Comparison of ENCODE assay signal across 9 mouse cellular contexts in the genomic region with DNA sequence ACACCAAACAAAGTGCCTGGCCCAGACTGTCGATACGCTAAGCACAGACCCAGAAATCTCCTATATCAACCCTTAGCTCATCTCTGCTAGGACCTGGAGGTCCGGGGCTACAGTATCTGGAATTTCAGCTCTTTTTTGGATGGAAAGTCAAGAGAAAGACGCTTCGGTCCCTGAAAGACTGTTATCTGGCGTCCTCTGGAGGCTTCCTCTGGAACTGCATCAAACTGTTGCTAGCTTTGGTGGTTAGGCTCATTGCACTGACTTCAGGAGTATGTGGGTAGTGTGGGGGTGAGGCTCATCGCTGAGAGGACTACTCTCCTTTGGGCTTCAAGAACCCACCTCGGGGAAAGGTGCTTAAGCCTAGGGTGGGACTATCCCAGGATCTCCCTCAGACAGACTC. TPM values are rescaled to one million over a fixed set of nuclear protein-coding genes. Genes with fewer than 3 reads are reported as not detected.
DNase-seq lines count a peak whose midpoint lies in the region; ATAC-seq and TF ChIP-seq lines count a peak whose summit lies in the region.
"Had no signal": no experiment of that assay in that cellular context is flagged by ENCODE, and none has a peak within 500 bp of the region (broad histone marks: within the 10 kb centered on the region; RNA-seq: fewer than 3 reads in every experiment).

No protein-coding gene starts in this region.

- H3K4me3 ChIP-seq in intestine, embryonic 14.5 days (ENCODE audit: low read depth, low read length): no peak overlapping the region
- no peak overlapping the region for H3K4me3 ChIP-seq in intestine, embryonic 15.5 days (replicated peaks)
- H3K4me3 ChIP-seq in bone marrow, adult 2 months (replicated peaks; ENCODE audit: control insufficient read depth, low read depth, low read length): no peak overlapping the region
- H3K4me3 ChIP-seq in kidney, embryonic 14.5 days (ENCODE audit: low read length): no peak overlapping the region
- H3K4me3 ChIP-seq in liver, embryonic 11.5 days (ENCODE audit: low read depth, low read length): no peak overlapping the region
- H3K4me3 ChIP-seq: erythroblast, embryonic 14.5 days had no signal

- no peak overlapping the region for H3K9ac ChIP-seq in intestine, embryonic 14.5 days (ENCODE audit: low read length)
- H3K9ac ChIP-seq in intestine, embryonic 15.5 days: no peak overlapping the region
- no peak overlapping the region for H3K9ac ChIP-seq in kidney, embryonic 14.5 days (ENCODE audit: low read depth, low read length)
- no peak overlapping the region for H3K9ac ChIP-seq in liver, embryonic 11.5 days (ENCODE audit: low read depth, low read length)

- H3K4me1 ChIP-seq in intestine, embryonic 14.5 days (replicated peaks; ENCODE audit: control insufficient read depth, insufficient read depth, low read length): no peaks in the 10 kb centered on the region; the same call in 1 of the 2 replicates
- peaks cover 23% of the 10 kb centered on the region for H3K4me1 ChIP-seq in intestine, embryonic 15.5 days (replicated peaks)
- no peaks in the 10 kb centered on the region; the same call in 1 of the 2 replicates for H3K4me1 ChIP-seq in bone marrow, adult 2 months (ENCODE audit: control insufficient read depth, insufficient read depth, low read length)
- peaks cover 14% of the 10 kb centered on the region; the same call in 1 of the 2 replicates for H3K4me1 ChIP-seq in kidney, embryonic 14.5 days (ENCODE audit: control insufficient read depth, insufficient read depth, low read length)
- no peaks in the 10 kb centered on the region; the same call in none of the 2 replicates for H3K4me1 ChIP-seq in liver, embryonic 11.5 days (replicated peaks; ENCODE audit: control insufficient read depth, insufficient read depth, low read length)

- peak; percentile 93 for DNase-seq in intestine, embryonic 14.5 days (ENCODE audit: low spot score)
- peak; percentile 80 for DNase-seq in forelimb bud, embryonic 11.5 days (ENCODE audit: low read depth, low spot score)
- peak; percentile 55 for DNase-seq in liver, embryonic 11.5 days (ENCODE audit: low spot score)
- peak; percentile 41 for DNase-seq in retina, adult 2 months (ENCODE audit: low read depth, low spot score)
- DNase-seq in thymus, postnatal 36 days: peak; percentile 45 to 54

- H3K36me3 ChIP-seq in intestine, embryonic 14.5 days (ENCODE audit: control insufficient read depth, insufficient read depth, low read length): no peaks in the 10 kb centered on the region
- H3K36me3 ChIP-seq in intestine, embryonic 15.5 days: no peaks in the 10 kb centered on the region
- no peaks in the 10 kb centered on the region for H3K36me3 ChIP-seq in kidney, embryonic 14.5 days (ENCODE audit: control insufficient read depth, insufficient read depth, low read length)
- no peaks in the 10 kb centered on the region for H3K36me3 ChIP-seq in liver, embryonic 11.5 days (ENCODE audit: control insufficient read depth, insufficient read depth, low read length)

- 13% methylated on average over 8 of the region's 8 CpGs for WGBS in intestine, embryonic 14.5 days
- WGBS in intestine, embryonic 15.5 days: 18% methylated on average over 8 of the region's 8 CpGs
- WGBS in bone marrow, adult 2 months: 12% methylated on average over 8 of the region's 8 CpGs
- WGBS in kidney, embryonic 14.5 days: 17% methylated on average over 8 of the region's 8 CpGs
- WGBS in liver, embryonic 11.5 days: 18% methylated on average over 8 of the region's 8 CpGs

- no peaks in the 10 kb centered on the region for H3K9me3 ChIP-seq in intestine, embryonic 14.5 days (ENCODE audit: control insufficient read depth, low read length)
- H3K9me3 ChIP-seq in intestine, embryonic 15.5 days: no peaks in the 10 kb centered on the region
- H3K9me3 ChIP-seq in kidney, embryonic 14.5 days (ENCODE audit: control insufficient read depth, low read length): no peaks in the 10 kb centered on the region
- H3K9me3 ChIP-seq in liver, embryonic 11.5 days (ENCODE audit: control insufficient read depth, low read length): no peaks in the 10 kb centered on the region

- no peak for ATAC-seq in intestine, embryonic 14.5 days (replicated peaks; ENCODE audit: low FRiP score, low TSS enrichment, low read depth)
- no peak for ATAC-seq in intestine, embryonic 15.5 days
- ATAC-seq in kidney, embryonic 14.5 days (ENCODE audit: low FRiP score, low TSS enrichment): peak; percentile 36; the same call in 1 of the 2 replicates
- no peak; the same call in 1 of the 2 replicates for ATAC-seq in liver, embryonic 11.5 days (replicated peaks; ENCODE audit: low FRiP score)

- peak; percentile 52; the same call in 1 of the 2 replicates for TF ChIP-seq CTCF in bone marrow, adult 2 months (IDR thresholded peaks at IDR 0.05; ENCODE audit: control insufficient read depth, insufficient read depth, low read length)

- TF ChIP-seq POLR2A in bone marrow, adult 2 months (IDR thresholded peaks at IDR 0.05; ENCODE audit: borderline replicate concordance, control insufficient read depth, low read depth, low read length): no peak

- H3K27me3 ChIP-seq in intestine, embryonic 14.5 days (replicated peaks; ENCODE audit: control insufficient read depth, insufficient read depth, low read length): no peaks in the 10 kb centered on the region
- peaks cover 3% of the 10 kb centered on the region; the same call in 1 of the 2 replicates for H3K27me3 ChIP-seq in intestine, embryonic 15.5 days (replicated peaks)
- no peaks in the 10 kb centered on the region for H3K27me3 ChIP-seq in kidney, embryonic 14.5 days (ENCODE audit: control insufficient read depth, insufficient read depth, low read length)
- H3K27me3 ChIP-seq in liver, embryonic 11.5 days (replicated peaks; ENCODE audit: control insufficient read depth, insufficient read depth, low read length): no peaks in the 10 kb centered on the region

- H3K4me2 ChIP-seq in intestine, embryonic 14.5 days (ENCODE audit: low read length): no peak overlapping the region
- no peak overlapping the region for H3K4me2 ChIP-seq in intestine, embryonic 15.5 days (replicated peaks)
- H3K4me2 ChIP-seq in kidney, embryonic 14.5 days (replicated peaks; ENCODE audit: low read depth, low read length): no peak overlapping the region
- no peak overlapping the region for H3K4me2 ChIP-seq in liver, embryonic 11.5 days

- no peak overlapping the region for H3K27ac ChIP-seq in intestine, embryonic 14.5 days (ENCODE audit: low read depth)
- no peak overlapping the region for H3K27ac ChIP-seq in intestine, embryonic 15.5 days
- H3K27ac ChIP-seq in bone marrow, adult 2 months (ENCODE audit: control insufficient read depth, insufficient read depth, low read depth, low read length, poor library complexity): no peak overlapping the region
- H3K27ac ChIP-seq in kidney, embryonic 14.5 days (ENCODE audit: low read depth, low read length): no peak overlapping the region
- no peak overlapping the region for H3K27ac ChIP-seq in liver, embryonic 11.5 days (ENCODE audit: low read depth, low read length)

RNA-seq across cellular contexts. Expression of gene Foxn1, which starts 13.3 kb away (rescaled TPM):
- polyA plus RNA-seq in intestine, embryonic 14.5 days (2014; fragmentation: Nextera tagmentation; extraction: Ambion mirVana): not detected in 2 replicates
- polyA plus RNA-seq in intestine, embryonic 15.5 days (2015; fragmentation: Nextera tagmentation; extraction: Ambion mirVana): not detected in 2 replicates
- polyA plus RNA-seq in bone marrow, adult 2 months (2011; ENCODE audit: insufficient read depth, insufficient read length, low replicate concordance, missing spikeins): not detected in 2 replicates
- polyA plus RNA-seq in kidney, embryonic 14.5 days (2014; fragmentation: Nextera tagmentation; extraction: Ambion mirVana): 0.11 TPM in 1 of 2 replicates, not detected in the other
- not detected in 2 replicates for polyA plus RNA-seq in liver, embryonic 11.5 days (2014; fragmentation: Nextera tagmentation; extraction: Ambion mirVana)
- polyA plus RNA-seq: erythroblast, embryonic 14.5 days had no signal

RNA-seq across cellular contexts. Expression of gene Slc13a2, which starts 22.3 kb away (rescaled TPM):
- polyA plus RNA-seq in intestine, embryonic 14.5 days (2014; fragmentation: Nextera tagmentation; extraction: Ambion mirVana): 0.07 and 0.12 TPM in 2 replicates
- polyA plus RNA-seq in intestine, embryonic 15.5 days (2015; fragmentation: Nextera tagmentation; extraction: Ambion mirVana): 1.3 and 2.5 TPM in 2 replicates
- not detected in 2 replicates for polyA plus RNA-seq in bone marrow, adult 2 months (2011; ENCODE audit: insufficient read depth, insufficient read length, low replicate concordance, missing spikeins)
- 0.07 and 0.45 TPM in 2 replicates for polyA plus RNA-seq in kidney, embryonic 14.5 days (2014; fragmentation: Nextera tagmentation; extraction: Ambion mirVana)
- polyA plus RNA-seq in liver, embryonic 11.5 days (2014; fragmentation: Nextera tagmentation; extraction: Ambion mirVana): not detected in 2 replicates
- polyA plus RNA-seq: erythroblast, embryonic 14.5 days had no signal

RNA-seq across cellular contexts. Expression of gene Unc119, which starts 56.4 kb away (rescaled TPM):
- polyA plus RNA-seq in intestine, embryonic 14.5 days (2014; fragmentation: Nextera tagmentation; extraction: Ambion mirVana): 39.8 and 42.8 TPM in 2 replicates
- 33.5 and 34.6 TPM in 2 replicates for polyA plus RNA-seq in intestine, embryonic 15.5 days (2015; fragmentation: Nextera tagmentation; extraction: Ambion mirVana)
- polyA plus RNA-seq in bone marrow, adult 2 months (2011; ENCODE audit: insufficient read depth, insufficient read length, low replicate concordance, missing spikeins): 35.6 and 71.9 TPM in 2 replicates
- 49.6 and 57.1 TPM in 2 replicates for polyA plus RNA-seq in kidney, embryonic 14.5 days (2014; fragmentation: Nextera tagmentation; extraction: Ambion mirVana)
- 68.9 and 72.7 TPM in 2 replicates for polyA plus RNA-seq in liver, embryonic 11.5 days (2014; fragmentation: Nextera tagmentation; extraction: Ambion mirVana)

Comparison
In these comparisons a context has a peak if more than half of its experiments do, and no peak if none do; other contexts are left out.
1. DNase-seq: peak in every context shown above with its lines; median percentile 93 in intestine, embryonic 14.5 days; 80 in forelimb bud, embryonic 11.5 days; 55 in liver, embryonic 11.5 days; 50 in thymus, postnatal 36 days; 41 in retina, adult 2 months.